Mouse (Mus musculus): ENCODE measurements around the gene Grik3. TPM values are rescaled to one million over a fixed set of nuclear protein-coding genes. Genes with fewer than 3 reads are reported as not detected.

Grik3 gene
- polyA plus RNA-seq, 1 experiment: not detected

DNA sequence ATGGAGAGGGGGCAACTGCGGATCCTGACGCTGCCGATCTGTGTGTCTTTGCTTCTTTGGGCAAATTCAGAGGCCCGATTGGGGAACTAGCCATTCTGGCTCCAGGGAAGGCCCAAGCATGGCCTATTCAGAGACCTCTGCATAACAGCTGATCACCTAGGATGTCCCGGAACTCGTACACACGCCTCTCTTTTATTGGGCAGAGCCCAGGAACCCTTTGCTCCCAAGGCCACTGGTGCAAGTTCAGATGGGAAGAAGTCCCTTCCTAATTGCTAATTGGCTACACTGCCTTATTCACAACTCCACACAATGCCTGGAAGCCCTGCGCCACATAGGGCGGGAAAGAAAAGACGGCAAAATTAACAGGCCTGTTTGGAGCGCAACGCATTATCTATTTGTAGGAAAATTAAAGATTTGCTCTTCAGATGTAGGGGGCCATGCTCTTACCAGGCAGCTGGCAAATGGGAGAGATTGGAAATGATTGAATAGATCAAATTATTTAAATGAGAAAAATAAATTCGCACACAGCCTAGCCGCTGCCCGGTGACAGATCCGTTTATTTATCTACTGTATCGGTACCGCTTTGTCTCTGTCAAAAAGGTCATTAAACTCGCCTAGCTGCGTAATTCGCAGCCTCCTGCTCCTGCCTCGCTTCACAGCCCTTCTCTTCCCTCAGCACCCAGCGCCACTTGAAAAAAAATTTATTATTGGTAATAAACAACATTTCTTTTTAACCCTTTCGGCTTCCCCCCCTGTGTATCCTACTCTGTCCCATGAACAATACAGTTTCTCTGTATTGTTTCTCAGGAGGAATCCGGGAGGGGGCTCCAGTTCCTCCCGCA lies 1.5 kb upstream of the Grik3 start:
- Histone ChIP-seq H3K4me2 (ENCODE audit: low read depth) (no peak overlapping the region), H3ac (ENCODE audit: control insufficient read depth, insufficient read length) (no peak overlapping the region), H3K27me3 (ENCODE audit: control insufficient read depth, insufficient read depth, insufficient read length) (peaks cover 36% of the 10 kb centered on the region), H3K79me2 (ENCODE audit: control insufficient read depth, insufficient read depth) (no peaks in the 10 kb centered on the region), H3K36me3 (ENCODE audit: control insufficient read depth, insufficient read depth) (no peaks in the 10 kb centered on the region), H3K4me3 (no peak overlapping the region)
- TF ChIP-seq SRF (IDR thresholded peaks at IDR 0.05; ENCODE audit: control insufficient read depth, insufficient read length, low read depth): no peak
- no peak for TF ChIP-seq USF1 (IDR thresholded peaks at IDR 0.05; ENCODE audit: low read depth)

DNA sequence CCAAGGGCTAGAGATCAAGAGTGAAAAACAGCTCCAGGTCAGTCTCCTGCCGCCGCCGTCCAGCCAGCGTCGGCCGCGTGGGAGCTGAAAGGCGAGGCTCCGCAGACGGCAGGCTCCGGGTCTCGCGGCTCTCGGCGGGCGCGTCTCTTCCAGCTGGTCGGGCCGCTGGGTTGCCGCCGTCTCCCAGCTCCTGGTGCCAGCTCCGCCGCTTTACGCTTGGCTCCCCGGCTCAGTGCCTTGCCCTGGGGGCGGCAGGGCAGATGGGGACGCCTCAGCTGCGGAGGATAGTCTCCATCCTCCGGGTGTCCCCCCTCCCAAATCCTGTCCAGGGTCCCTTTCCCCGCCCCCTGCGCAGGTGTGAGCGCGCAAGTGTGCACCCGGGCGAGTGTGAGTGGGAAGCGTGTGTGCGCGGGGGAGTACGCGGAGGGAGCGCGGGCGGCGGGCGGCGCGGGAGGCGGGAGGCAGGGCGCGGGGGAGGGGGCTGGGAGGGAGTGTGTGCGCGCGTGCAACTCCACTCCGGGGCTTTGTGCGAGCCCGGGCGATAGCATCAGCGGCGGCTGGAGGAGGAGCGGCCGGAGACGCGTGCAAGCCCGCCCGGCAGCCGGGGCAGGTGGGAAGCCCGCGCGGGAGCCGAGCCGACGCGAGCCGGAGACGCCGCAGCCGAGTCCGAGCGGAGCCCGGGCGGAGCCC lies 454 bp upstream of the Grik3 start:
- no peak overlapping the region for H3K4me2 ChIP-seq (ENCODE audit: low read depth)
- H3K27me3 ChIP-seq (ENCODE audit: control insufficient read depth, insufficient read depth, insufficient read length): peaks cover 32% of the 10 kb centered on the region
- no peaks in the 10 kb centered on the region for H3K36me3 ChIP-seq (ENCODE audit: control insufficient read depth, insufficient read depth)
- H3ac ChIP-seq (ENCODE audit: control insufficient read depth, insufficient read length): no peak overlapping the region
- no peak for TF ChIP-seq CEBPB (IDR thresholded peaks at IDR 0.05; ENCODE audit: insufficient read depth, poor library complexity, severe bottlenecking)
- TF ChIP-seq MAX (IDR thresholded peaks at IDR 0.05; ENCODE audit: low read depth): no peak
- TF ChIP-seq POLR2AphosphoS2 (IDR thresholded peaks at IDR 0.05; ENCODE audit: insufficient read length, low read depth): no peak
- TF ChIP-seq MYOD1 (IDR thresholded peaks at IDR 0.05; ENCODE audit: control insufficient read depth in 1 of 3, insufficient read length in 2 of 3, low read depth in 2 of 3): no peak
- TF ChIP-seq SRF (IDR thresholded peaks at IDR 0.05; ENCODE audit: control insufficient read depth, insufficient read length, low read depth): no peak
- TF ChIP-seq REST (IDR thresholded peaks at IDR 0.05; ENCODE audit: insufficient read depth, insufficient read length): no peak
- TF ChIP-seq POLR2A (IDR thresholded peaks at IDR 0.05; ENCODE audit: insufficient read length, low read depth): no peak
- no peaks in the 10 kb centered on the region for H3K79me2 ChIP-seq (ENCODE audit: control insufficient read depth, insufficient read depth)
- H3K4me3 ChIP-seq: no peak overlapping the region

DNA sequence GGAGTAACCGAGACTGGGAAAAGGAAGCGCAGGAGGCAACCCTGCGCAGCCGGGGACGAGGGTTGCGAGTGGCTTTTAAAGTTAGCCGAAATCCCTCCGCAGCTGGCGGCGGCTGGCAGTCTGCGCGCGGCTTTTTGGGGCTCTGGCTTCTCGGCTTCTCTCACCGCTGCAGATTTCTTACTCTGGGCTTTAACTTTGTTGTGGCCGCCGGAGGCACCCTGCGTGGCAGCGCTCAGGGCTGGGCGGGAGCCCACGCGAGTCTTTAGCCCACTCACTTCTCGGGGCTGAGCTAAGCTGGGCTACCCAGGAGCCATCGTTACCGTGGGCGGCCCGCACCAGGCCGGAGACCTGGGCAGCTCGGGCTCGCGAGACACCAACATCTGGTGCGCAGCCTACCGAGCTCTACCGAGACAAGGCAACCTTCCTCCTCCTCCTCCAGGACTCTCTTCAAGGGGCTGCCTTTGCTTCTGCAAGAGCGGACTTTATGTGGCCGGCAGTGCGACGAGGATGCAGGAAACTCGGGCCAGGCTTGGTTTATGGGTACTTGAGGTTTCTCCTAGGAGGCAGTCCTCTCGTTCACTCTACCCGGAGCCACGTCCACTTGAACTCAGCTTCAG lies 1.1 kb downstream of the Grik3 start:
- H3K4me2 ChIP-seq (ENCODE audit: low read depth): no peak overlapping the region
- no peak overlapping the region for H3K4me3 ChIP-seq
- H3K79me2 ChIP-seq (ENCODE audit: control insufficient read depth, insufficient read depth): no peaks in the 10 kb centered on the region
- H3K27me3 ChIP-seq (ENCODE audit: control insufficient read depth, insufficient read depth, insufficient read length): peaks cover 32% of the 10 kb centered on the region
- no peaks in the 10 kb centered on the region for H3K36me3 ChIP-seq (ENCODE audit: control insufficient read depth, insufficient read depth)
- H3ac ChIP-seq (ENCODE audit: control insufficient read depth, insufficient read length): no peak overlapping the region
- TF ChIP-seq TCF3 (IDR thresholded peaks at IDR 0.05; ENCODE audit: insufficient read length, low read depth): no peak
- TF ChIP-seq USF1 (IDR thresholded peaks at IDR 0.05; ENCODE audit: low read depth): no peak
- no peak for TF ChIP-seq SRF (IDR thresholded peaks at IDR 0.05; ENCODE audit: control insufficient read depth, insufficient read length, low read depth)
- TF ChIP-seq CEBPB (IDR thresholded peaks at IDR 0.05; ENCODE audit: insufficient read depth, poor library complexity, severe bottlenecking): no peak
- TF ChIP-seq POLR2A (IDR thresholded peaks at IDR 0.05; ENCODE audit: insufficient read length, low read depth): no peak
- TF ChIP-seq MYOG (IDR thresholded peaks at IDR 0.05; ENCODE audit: control insufficient read depth in 1 of 3, insufficient read depth in 1 of 3, insufficient read length in 2 of 3, low read depth in 2 of 3): no peak
- TF ChIP-seq REST (IDR thresholded peaks at IDR 0.05; ENCODE audit: insufficient read depth, insufficient read length): no peak
- TF ChIP-seq E2F4 (IDR thresholded peaks at IDR 0.05; ENCODE audit: insufficient read depth): no peak
- TF ChIP-seq POLR2AphosphoS2 (IDR thresholded peaks at IDR 0.05; ENCODE audit: insufficient read length, low read depth): no peak
- TF ChIP-seq TCF12 (IDR thresholded peaks at IDR 0.05; ENCODE audit: insufficient read depth, poor library complexity, severe bottlenecking): no peak
- no peak for TF ChIP-seq MAX (IDR thresholded peaks at IDR 0.05; ENCODE audit: low read depth)
- TF ChIP-seq MYOD1 (IDR thresholded peaks at IDR 0.05; ENCODE audit: control insufficient read depth in 1 of 3, insufficient read length in 2 of 3, low read depth in 2 of 3): no peak

DNA sequence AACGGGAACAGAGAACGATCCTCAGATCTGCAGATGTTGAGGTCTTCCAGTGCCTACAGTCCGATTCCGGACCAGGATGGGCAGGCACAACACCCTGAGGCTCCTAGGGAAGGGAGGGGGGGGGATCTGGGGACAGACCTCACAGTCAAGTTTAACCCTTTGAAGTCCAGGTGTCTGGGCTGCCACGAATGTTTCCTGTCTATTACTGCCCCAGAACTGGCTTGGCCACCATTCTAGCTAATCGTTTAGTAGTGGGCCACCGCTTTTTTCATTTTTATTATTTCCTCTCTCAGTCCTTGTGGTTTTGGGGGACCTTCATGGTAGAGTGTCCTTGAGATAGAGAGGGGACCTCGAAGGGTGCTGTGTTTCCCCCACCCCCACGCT lies 1.6 kb downstream of the Grik3 start:
- H3K27me3 ChIP-seq (ENCODE audit: control insufficient read depth, insufficient read depth, insufficient read length): peaks cover 32% of the 10 kb centered on the region
- H3K79me2 ChIP-seq (ENCODE audit: control insufficient read depth, insufficient read depth): no peaks in the 10 kb centered on the region
- no peak overlapping the region for H3K4me2 ChIP-seq (ENCODE audit: low read depth)
- TF ChIP-seq REST (IDR thresholded peaks at IDR 0.05; ENCODE audit: insufficient read depth, insufficient read length) (no peak), USF1 (IDR thresholded peaks at IDR 0.05; ENCODE audit: low read depth) (no peak), MYOD1 (IDR thresholded peaks at IDR 0.05; ENCODE audit: control insufficient read depth in 1 of 3, insufficient read length in 2 of 3, low read depth in 2 of 3) (no peak), POLR2AphosphoS2 (IDR thresholded peaks at IDR 0.05; ENCODE audit: insufficient read length, low read depth) (no peak), MYOG (IDR thresholded peaks at IDR 0.05; ENCODE audit: control insufficient read depth in 1 of 3, insufficient read depth in 1 of 3, insufficient read length in 2 of 3, low read depth in 2 of 3) (no peak), TCF3 (IDR thresholded peaks at IDR 0.05; ENCODE audit: insufficient read length, low read depth) (no peak), E2F4 (IDR thresholded peaks at IDR 0.05; ENCODE audit: insufficient read depth) (no peak), POLR2A (IDR thresholded peaks at IDR 0.05; ENCODE audit: insufficient read length, low read depth) (no peak)
- no peak overlapping the region for H3ac ChIP-seq (ENCODE audit: control insufficient read depth, insufficient read length)
- H3K36me3 ChIP-seq (ENCODE audit: control insufficient read depth, insufficient read depth): no peaks in the 10 kb centered on the region
- H3K4me3 ChIP-seq: no peak overlapping the region

DNA sequence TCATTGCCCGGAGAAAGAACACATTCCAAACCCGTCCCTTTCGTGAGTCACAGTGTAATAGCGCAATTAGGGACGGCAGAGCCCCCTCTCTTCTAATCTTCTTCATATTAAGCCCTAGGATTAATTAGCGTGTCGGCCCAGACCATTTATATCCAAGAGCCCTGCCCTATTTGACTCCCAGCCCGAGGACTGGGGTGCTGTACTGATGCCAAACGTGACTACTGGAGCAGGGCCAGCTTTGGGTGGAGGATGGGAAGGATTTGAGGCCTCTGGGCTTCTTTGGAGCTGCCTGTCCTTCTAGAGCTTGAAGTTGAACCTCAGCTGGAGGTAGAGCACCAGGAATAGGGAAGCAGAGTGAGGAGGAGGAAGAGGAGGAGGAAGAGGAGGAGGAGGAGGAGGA lies 2.2 kb downstream of the Grik3 start:
- Histone ChIP-seq H3K79me2 (ENCODE audit: control insufficient read depth, insufficient read depth) (no peaks in the 10 kb centered on the region), H3K4me3 (no peak overlapping the region), H3K4me2 (ENCODE audit: low read depth) (no peak overlapping the region), H3K27me3 (ENCODE audit: control insufficient read depth, insufficient read depth, insufficient read length) (peaks cover 32% of the 10 kb centered on the region), H3ac (ENCODE audit: control insufficient read depth, insufficient read length) (no peak overlapping the region), H3K36me3 (ENCODE audit: control insufficient read depth, insufficient read depth) (no peaks in the 10 kb centered on the region)
- TF ChIP-seq USF1 (IDR thresholded peaks at IDR 0.05; ENCODE audit: low read depth) (no peak), MAX (IDR thresholded peaks at IDR 0.05; ENCODE audit: low read depth) (no peak), MYOD1 (IDR thresholded peaks at IDR 0.05; ENCODE audit: control insufficient read depth in 1 of 3, insufficient read length in 2 of 3, low read depth in 2 of 3) (no peak), MYOG (IDR thresholded peaks at IDR 0.05; ENCODE audit: control insufficient read depth in 1 of 3, insufficient read depth in 1 of 3, insufficient read length in 2 of 3, low read depth in 2 of 3) (no peak)
